Mouse (Mus musculus): Measurements from ENCODE around the gene Terf2. TPM values are rescaled to one million over a fixed set of nuclear protein-coding genes. Genes with fewer than 3 reads are reported as not detected.
A peak's percentile ranks its signal among the peaks of the same experiment; 100 is the strongest.

Terf2 gene
- total RNA-seq, 2 experiments from 2014 or later: 37.9 to 38.3 TPM

DNA sequence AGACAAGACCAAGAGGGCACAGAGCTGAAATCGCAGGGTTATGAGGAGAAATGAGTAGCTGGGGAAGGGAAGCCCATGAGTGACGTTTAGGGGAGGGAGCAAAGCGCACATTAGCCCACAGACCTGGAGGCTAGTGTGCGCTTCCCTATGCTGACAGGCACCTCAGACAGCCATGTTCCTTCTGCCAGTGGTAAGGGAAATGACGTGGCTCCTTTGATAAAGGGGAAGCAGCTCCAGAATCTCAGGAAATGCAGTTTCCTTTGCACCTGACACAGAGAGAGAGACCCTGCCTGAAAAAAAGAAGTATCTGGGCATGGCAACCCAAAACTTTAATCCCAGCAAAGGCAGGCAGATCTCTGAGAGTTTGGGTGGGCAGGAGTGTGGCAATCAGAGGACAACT lies 66.3 kb downstream of the Terf2 start:
- DNase-seq (ENCODE audit: low spot score in 2 of 2): no peak
- intact Hi-C loops (cut with DNase I): loop anchor here (10.0 kb wide), 1 partner anchor 345 kb away; the partner anchor contains the start of gene Tango6

DNA sequence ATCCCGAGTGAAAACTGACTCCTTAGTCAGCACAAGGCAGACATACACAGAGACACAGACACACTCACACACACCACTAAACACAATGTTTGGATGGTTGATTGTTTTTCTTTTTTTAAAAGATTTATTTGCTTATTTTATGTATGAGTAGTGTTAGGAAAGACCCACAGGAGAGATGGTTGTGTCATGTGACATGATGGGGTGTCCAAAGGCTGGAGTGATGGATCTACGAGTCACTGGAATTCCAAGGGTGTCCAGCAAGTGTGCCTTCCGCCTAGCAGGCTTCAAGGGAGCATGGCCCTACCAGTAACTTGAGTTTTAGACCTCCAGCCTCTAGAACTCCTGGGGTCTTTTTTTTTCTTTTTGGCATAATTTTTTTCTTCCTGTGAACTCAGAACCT lies 67.0 kb downstream of the Terf2 start:
- no peak for DNase-seq (ENCODE audit: low spot score in 2 of 2)
- intact Hi-C loops (cut with DNase I): loop anchor here (10.0 kb wide), 1 partner anchor 325 kb away; no protein-coding TSS in a partner anchor

GRCm38 (mm10) chr8:107023479-107023878 lies 72.9 kb downstream of the Terf2 start:
- no peak for DNase-seq (ENCODE audit: low spot score in 2 of 2)
- intact Hi-C loops (cut with DNase I): loop anchor here (10.0 kb wide), 1 partner anchor 319 kb away; no protein-coding TSS in a partner anchor

Small RNA genes lying within 50 kb of the gene (microRNA-seq; reads per million reads assigned to microRNA genes)
- gene Mir7075: 2.5 reads per million, percentile 3 among the genes with 10 or more reads in this experiment

Other genes starting within 250 kb of the Terf2 start
- gene Has3, start 226.3 kb downstream of the Terf2 start, total RNA-seq (2021): 1 to 10 TPM; 1.1 to 1.6 TPM
- gene Utp4, start 202.9 kb downstream of the Terf2 start, total RNA-seq (2021): 10 to 100 TPM; 30.0 to 35.2 TPM
- 10 to 100 TPM; 13.7 to 17.0 TPM for gene Sntb2, start 160.8 kb downstream of the Terf2 start, total RNA-seq (2021)
- 100 to 1,000 TPM; 114 to 119 TPM for gene Vps4a, start 65.3 kb downstream of the Terf2 start, total RNA-seq (2021)
- gene Pdf, start 47.9 kb downstream of the Terf2 start, total RNA-seq (2021): 10 to 100 TPM; 26.6 to 29.3 TPM
- gene Cog8, start 39.9 kb downstream of the Terf2 start, total RNA-seq (2021): 10 to 100 TPM; 27.2 to 27.8 TPM
- gene Nip7, start 39.7 kb downstream of the Terf2 start, total RNA-seq (2021): 10 to 100 TPM; 42.2 to 43.8 TPM
- not detected for gene Tmed6, start 30.9 kb downstream of the Terf2 start, total RNA-seq (2021)
- 10 to 100 TPM; 88.3 to 91.7 TPM for gene Cyb5b, start 54.1 kb upstream of the Terf2 start, total RNA-seq (2021)
- gene Nfat5, start 196.9 kb upstream of the Terf2 start, total RNA-seq (2021): 10 to 100 TPM; 46.3 to 60.9 TPM